Mouse (Mus musculus): ENCODE data around the gene Dnaic1. TPM values are rescaled to one million over a fixed set of nuclear protein-coding genes. Genes with fewer than 3 reads are reported as not detected.

Dnaic1 gene
- total RNA-seq, 1 experiment from 2014 or later = 0.30 TPM

Other genes starting within 250 kb of the Dnaic1 start
- gene Ubap1, start 220.8 kb upstream of the Dnaic1 start, total RNA-seq (2021) = 47.9 and 59.1 TPM in 2 replicates
- 2.7 TPM in 2 replicates for gene Kif24, start 104.9 kb upstream of the Dnaic1 start, total RNA-seq (2021)
- 27.3 and 38.0 TPM in 2 replicates for gene Nudt2, start 104.6 kb upstream of the Dnaic1 start, total RNA-seq (2021)
- gene AI464131, start 66.7 kb upstream of the Dnaic1 start, total RNA-seq (2021) = 15.4 and 17.4 TPM in 2 replicates
- gene 1110017D15Rik, start 52.4 kb upstream of the Dnaic1 start, total RNA-seq (2021) = 0.82 TPM in 1 of 2 replicates, not detected in the other
- gene Fam219a, start 237 bp upstream of the Dnaic1 start, total RNA-seq (2021) = 15.0 and 20.0 TPM in 2 replicates
- 2.0 and 3.9 TPM in 2 replicates for gene Enho, start 70.5 kb downstream of the Dnaic1 start, total RNA-seq (2021)
- 46.3 and 49.8 TPM in 2 replicates for gene Cntfr, start 127.3 kb downstream of the Dnaic1 start, total RNA-seq (2021)
- 56.7 and 83.4 TPM in 2 replicates for gene Il11ra1, start 130.2 kb downstream of the Dnaic1 start, total RNA-seq (2021)
- 34.5 and 36.2 TPM in 2 replicates for gene Rpp25l, start 143.8 kb downstream of the Dnaic1 start, total RNA-seq (2021)
- 108 and 120 TPM in 2 replicates for gene Dctn3, start 153.4 kb downstream of the Dnaic1 start, total RNA-seq (2021)
- gene Arid3c, start 161.4 kb downstream of the Dnaic1 start, total RNA-seq (2021) = not detected in 2 replicates
- gene Galt, start 185.5 kb downstream of the Dnaic1 start, total RNA-seq (2021) = 40.8 and 47.6 TPM in 2 replicates
- 84.5 and 86.8 TPM in 2 replicates for gene Sigmar1, start 186.4 kb downstream of the Dnaic1 start, total RNA-seq (2021)
- gene Ccl27a, start 204.5 kb downstream of the Dnaic1 start, total RNA-seq (2021) = 32.6 and 46.2 TPM in 2 replicates